Mouse (Mus musculus): Measurements from ENCODE around the gene Tpgs1. TPM values are rescaled to one million over a fixed set of nuclear protein-coding genes. Genes with fewer than 3 reads are reported as not detected.

The Tpgs1 gene
- total and polyA plus RNA-seq, 3 experiments = 42.0 to 58.9 (median 42.8) TPM

DNA sequence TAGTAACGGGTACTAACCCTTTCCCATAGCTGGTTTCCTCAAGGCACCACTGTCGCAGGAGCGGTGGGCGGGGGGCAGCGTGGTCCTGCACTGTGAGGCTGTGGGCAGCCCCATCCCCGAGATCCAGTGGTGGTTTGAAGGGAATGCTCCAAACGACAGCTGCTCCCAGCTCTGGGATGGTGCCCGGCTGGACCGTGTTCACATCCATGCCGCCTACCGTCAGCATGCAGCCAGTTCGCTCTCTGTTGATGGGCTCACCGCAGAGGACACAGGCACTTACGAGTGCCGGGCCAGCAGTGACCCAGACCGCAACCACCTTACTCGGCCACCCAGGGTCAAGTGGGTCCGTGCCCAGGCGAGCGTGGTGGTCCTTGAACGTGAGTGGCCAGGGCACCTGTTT is 39.5 kb downstream of the Tpgs1 start:
- H3K4me3 ChIP-seq (replicated peaks in 1 of 3; ENCODE audit: low read depth in 2 of 3, low read length in 2 of 3, poor library complexity in 1 of 3) = no peak overlapping the region
- H3K4me2 ChIP-seq (ENCODE audit: insufficient read depth, low read depth, poor library complexity, severe bottlenecking) = no peak overlapping the region
- no peaks in the 10 kb centered on the region for H3K9me3 ChIP-seq (replicated peaks; ENCODE audit: low read length)
- H3K4me1 ChIP-seq (ENCODE audit: control insufficient read depth in 1 of 2, insufficient read depth in 2 of 2) = peaks cover 21 to 35% of the 10 kb centered on the region in 2 experiments
- H3K79me2 ChIP-seq (replicated peaks; ENCODE audit: control insufficient read depth, extremely low read depth, insufficient read depth, poor library complexity, severe bottlenecking) = peaks cover 46% of the 10 kb centered on the region
- peaks cover 39 to 69% of the 10 kb centered on the region in 2 experiments for H3K36me3 ChIP-seq (replicated peaks in 1 of 2; ENCODE audit: control insufficient read depth in 1 of 2, insufficient read depth in 1 of 2, low read length in 1 of 2)
- in situ Hi-C loops (cut with MboI; ENCODE audit: low pct_ligation_motif_present, low pct_unique_long_range_greater_than_20kb, low sequenced_read_pairs) (no loop called here), dilution Hi-C loops (cut with MboI; ENCODE audit: extremely low pct_ligation_motif_present, extremely low pct_unique_long_range_greater_than_20kb, low sequenced_read_pairs) (no loop called here)
- no peak overlapping the region for H3K27ac ChIP-seq (ENCODE audit: insufficient read depth, low read depth)
- H3K9ac ChIP-seq (ENCODE audit: insufficient read depth, low read depth) = no peak overlapping the region
- H3K27me3 ChIP-seq (replicated peaks) = no peaks in the 10 kb centered on the region
- no peak for TF ChIP-seq UBTF (IDR thresholded peaks at IDR 0.05; ENCODE audit: low read depth, low read length)
- TF ChIP-seq ZMIZ1 (IDR thresholded peaks at IDR 0.05; ENCODE audit: low read depth, low read length) = no peak
- TF ChIP-seq CHD1 (IDR thresholded peaks at IDR 0.05; ENCODE audit: low read depth, low read length) = no peak
- TF ChIP-seq KAT2A (IDR thresholded peaks at IDR 0.05; ENCODE audit: insufficient replicate concordance, low read length) = no peak
- TF ChIP-seq NELFE (IDR thresholded peaks at IDR 0.05; ENCODE audit: low read depth, low read length) = no peak
- no peak for TF ChIP-seq ZC3H11A (IDR thresholded peaks at IDR 0.05; ENCODE audit: low read depth, low read length)
- TF ChIP-seq BHLHE40 (IDR thresholded peaks at IDR 0.05; ENCODE audit: low read depth, low read length) = no peak
- no peak for TF ChIP-seq ELF1 (IDR thresholded peaks at IDR 0.05; ENCODE audit: low read depth, low read length)
- no peak for TF ChIP-seq E2F4 (IDR thresholded peaks at IDR 0.05; ENCODE audit: insufficient replicate concordance, low read depth, low read length)
- no peak for TF ChIP-seq GABPA (IDR thresholded peaks at IDR 0.05; ENCODE audit: insufficient replicate concordance, low read depth, low read length)
- no peak for TF ChIP-seq MAZ (IDR thresholded peaks at IDR 0.05; ENCODE audit: low read depth, low read length)
- no peak for TF ChIP-seq MEF2A (IDR thresholded peaks at IDR 0.05; ENCODE audit: borderline replicate concordance, low read depth, low read length)
- no peak for TF ChIP-seq RAD21 (IDR thresholded peaks at IDR 0.05; ENCODE audit: low read depth, low read length)
- no peak for TF ChIP-seq EP300 (IDR thresholded peaks at IDR 0.05; ENCODE audit: low read length)
- TF ChIP-seq TBP (conservative IDR thresholded peaks at IDR 0.05; ENCODE audit: low read depth, low read length) = no peak
- no peak for TF ChIP-seq MXI1 (IDR thresholded peaks at IDR 0.05; ENCODE audit: low read depth, low read length)
- no peak for TF ChIP-seq JUN (IDR thresholded peaks at IDR 0.05; ENCODE audit: insufficient read depth, low read depth, low read length)
- TF ChIP-seq IRF4 (IDR thresholded peaks at IDR 0.05; ENCODE audit: low read depth, low read length) = no peak
- TF ChIP-seq CTCF (conservative IDR thresholded peaks at IDR 0.05 in 1 of 2, IDR thresholded peaks at IDR 0.05 in 1 of 2; ENCODE audit: low read depth in 2 of 2, low read length in 2 of 2) = no peak
- no peak for TF ChIP-seq SMC3 (IDR thresholded peaks at IDR 0.05; ENCODE audit: low read depth, low read length)
- DNase-seq (ENCODE audit: extremely low read depth) = no peak

DNA sequence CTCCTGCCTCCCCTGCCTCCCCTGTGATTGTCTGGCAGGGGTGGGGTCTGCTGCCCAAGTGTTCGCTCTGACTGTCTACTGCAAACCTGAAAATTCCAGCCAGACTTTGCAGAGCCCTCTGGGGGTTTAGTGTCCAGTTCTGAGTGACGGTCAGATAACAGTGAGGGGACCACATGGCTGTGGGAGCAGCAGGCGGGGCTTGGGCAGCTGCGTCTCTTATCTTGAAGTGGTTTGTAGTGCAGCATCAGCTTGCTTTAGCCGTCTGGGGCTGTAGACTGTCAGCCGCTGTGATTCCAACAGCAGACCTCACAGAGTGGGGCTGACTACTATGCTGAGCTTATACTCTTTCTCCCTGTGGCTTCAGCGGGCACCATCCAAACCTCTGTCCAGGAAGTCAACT is 40.1 kb downstream of the Tpgs1 start:
- no peak for TF ChIP-seq CTCF (conservative IDR thresholded peaks at IDR 0.05 in 1 of 2, IDR thresholded peaks at IDR 0.05 in 1 of 2; ENCODE audit: low read depth in 2 of 2, low read length in 2 of 2)
- no peak for TF ChIP-seq USF1 (IDR thresholded peaks at IDR 0.05; ENCODE audit: low read depth, low read length)
- no peak for TF ChIP-seq MEF2A (IDR thresholded peaks at IDR 0.05; ENCODE audit: borderline replicate concordance, low read depth, low read length)
- no peak for TF ChIP-seq TBP (conservative IDR thresholded peaks at IDR 0.05; ENCODE audit: low read depth, low read length)
- TF ChIP-seq USF2 (conservative IDR thresholded peaks at IDR 0.05; ENCODE audit: low read depth, low read length) = no peak
- no peak for TF ChIP-seq PAX5 (IDR thresholded peaks at IDR 0.05; ENCODE audit: low read length)
- TF ChIP-seq RAD21 (IDR thresholded peaks at IDR 0.05; ENCODE audit: low read depth, low read length) = no peak
- no peak for TF ChIP-seq NRF1 (IDR thresholded peaks at IDR 0.05; ENCODE audit: low read depth, low read length)
- dilution Hi-C loops (cut with MboI; ENCODE audit: extremely low pct_ligation_motif_present, extremely low pct_unique_long_range_greater_than_20kb, low sequenced_read_pairs) = no loop called here
- Histone ChIP-seq H3K4me1 (ENCODE audit: control insufficient read depth in 1 of 2, insufficient read depth in 2 of 2) (peaks cover 21 to 33% of the 10 kb centered on the region in 2 experiments), H3K4me2 (ENCODE audit: insufficient read depth, low read depth, poor library complexity, severe bottlenecking) (no peak overlapping the region), H3K79me2 (replicated peaks; ENCODE audit: control insufficient read depth, extremely low read depth, insufficient read depth, poor library complexity, severe bottlenecking) (peaks cover 46% of the 10 kb centered on the region), H3K9ac (ENCODE audit: insufficient read depth, low read depth) (no peak overlapping the region), H3K4me3 (replicated peaks in 1 of 3; ENCODE audit: low read depth in 2 of 3, low read length in 2 of 3, poor library complexity in 1 of 3) (no peak overlapping the region), H3K9me3 (replicated peaks; ENCODE audit: low read length) (no peaks in the 10 kb centered on the region), H3K36me3 (replicated peaks in 1 of 2; ENCODE audit: control insufficient read depth in 1 of 2, insufficient read depth in 1 of 2, low read length in 1 of 2) (peaks cover 39 to 69% of the 10 kb centered on the region in 2 experiments), H3K27me3 (replicated peaks) (no peaks in the 10 kb centered on the region), H3K27ac (ENCODE audit: insufficient read depth, low read depth) (no peak overlapping the region)
- no peak for DNase-seq (ENCODE audit: extremely low read depth)
- in situ Hi-C loops (cut with MboI; ENCODE audit: low pct_ligation_motif_present, low pct_unique_long_range_greater_than_20kb, low sequenced_read_pairs) = no loop called here
